Mouse (Mus musculus): ENCODE results near the gene Sdccag8.
"Not testable (repeated sequence)": the region's sequence is repeated elsewhere in the genome, so short reads cannot be mapped to it uniquely, and the experiment has no call there.

GRCm38 (mm10) chr1:176836562-176836961 lies 22.1 kb downstream of the Sdccag8 start:
- not testable (repeated sequence) for TF ChIP-seq CTCF, POLR2A (IDR thresholded peaks at IDR 0.05; ENCODE audit: extremely low read depth, insufficient read depth, low read length)

All from cortical plate, adult 2 months (tissue).